In the genomic region with DNA sequence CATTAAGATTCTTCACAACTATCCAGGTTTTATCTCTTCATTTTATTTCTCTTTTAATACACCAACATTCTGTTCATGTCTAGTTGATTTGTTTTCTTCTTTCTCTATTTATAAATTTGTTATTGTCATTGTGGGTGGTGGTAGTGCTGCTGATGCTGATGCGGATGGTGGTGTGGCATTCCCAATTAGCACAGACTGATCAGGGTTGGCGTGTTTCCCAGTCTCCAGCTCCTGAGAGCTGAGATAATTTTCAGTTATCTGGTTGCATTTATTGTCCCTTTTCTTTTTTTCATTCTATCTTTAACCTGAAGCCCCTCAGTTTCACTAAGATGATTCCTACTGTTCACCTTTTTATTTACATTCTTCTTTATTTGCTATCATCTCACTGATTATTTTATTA, we compare ENCODE assay signal across 16 mouse cellular contexts.
DNase-seq lines count a peak whose midpoint lies in the region.
"Had no signal": no experiment of that assay in that cellular context is flagged by ENCODE, and none has a peak within 500 bp of the region (broad histone marks: within the 10 kb centered on the region; RNA-seq: fewer than 3 reads in every experiment).

No protein-coding gene starts in this region.

- intact Hi-C loops in left cerebral cortex, postnatal 14 days (cut with DNase I): no loop called here

- peak; percentile 12 to 32 for DNase-seq in left cerebral cortex, postnatal 14 days (ENCODE audit: low spot score in 2 of 2)
- no peak for DNase-seq in left cerebral cortex, adult 18-20 months (ENCODE audit: low spot score in 2 of 2)
- DNase-seq in layer of hippocampus, adult 11-12 months (ENCODE audit: low spot score): peak; percentile 72
- DNase-seq in layer of hippocampus, adult 9-10 months (ENCODE audit: low spot score): peak; percentile 37
- DNase-seq in right cerebral cortex, postnatal 14 days: peak; percentile 21
- no peak for DNase-seq in kidney, adult 11 months
- no peak for DNase-seq in heart, adult 8-10 months (ENCODE audit: low spot score)
- DNase-seq: cerebellum, adult 9-11 months; embryo, embryonic 11 days; gastrocnemius, postnatal 10 days; heart, adult 11 months; kidney, adult 9 months; kidney, postnatal 36 days; lung, adult 18-20 months; lung, postnatal 14 days; thymus, postnatal 36 days had no signal

Comparison
In these comparisons a context has a peak if more than half of its experiments do, and no peak if none do; other contexts are left out.
1. DNase-seq: peak in left cerebral cortex, postnatal 14 days (2 of 2), layer of hippocampus, adult 11-12 months (single experiment), layer of hippocampus, adult 9-10 months (single experiment) and right cerebral cortex, postnatal 14 days (single experiment); none in left cerebral cortex, adult 18-20 months (0 of 2), kidney, adult 11 months (single experiment) and heart, adult 8-10 months (single experiment).